Mouse (Mus musculus) heart, adult 11 months (tissue): ENCODE data around the gene Hmga2.

Experiments used
- DNase-seq: peaks from one replicate; pipeline ENCODE4 v3.0.0; 2022

The Hmga2 gene

GRCm38 (mm10) chr10:120422820-120423219, 53.4 kb downstream of the Hmga2 start:
- no peak for DNase-seq

DNA sequence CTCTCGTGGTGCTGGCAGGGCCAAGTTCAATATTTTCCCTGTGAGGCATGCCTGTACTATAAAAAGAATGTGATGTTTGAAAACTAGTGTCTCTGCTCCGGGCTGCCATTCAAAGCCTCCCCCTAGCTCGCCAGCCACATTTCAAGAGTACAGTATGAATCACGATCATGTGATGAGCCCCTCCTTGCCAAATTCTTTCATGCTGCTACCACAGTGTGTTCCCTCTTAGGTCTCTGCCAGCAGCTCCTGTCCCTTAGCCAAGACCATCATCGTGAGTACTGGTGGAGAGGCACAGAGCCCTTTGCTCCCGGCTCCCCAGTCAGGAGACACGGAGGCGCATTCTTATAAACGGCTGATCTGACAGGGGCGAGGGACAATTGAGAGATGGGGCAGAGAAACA, 54.2 kb downstream of the Hmga2 start:
- peak; percentile 99 for DNase-seq

GRCm38 (mm10) chr10:120420971-120421629, 55.2 kb downstream of the Hmga2 start:
- DNase-seq = peak; percentile 64

GRCm38 (mm10) chr10:120418738-120419523, 57.3 kb downstream of the Hmga2 start:
- DNase-seq = peak; percentile 49

DNA sequence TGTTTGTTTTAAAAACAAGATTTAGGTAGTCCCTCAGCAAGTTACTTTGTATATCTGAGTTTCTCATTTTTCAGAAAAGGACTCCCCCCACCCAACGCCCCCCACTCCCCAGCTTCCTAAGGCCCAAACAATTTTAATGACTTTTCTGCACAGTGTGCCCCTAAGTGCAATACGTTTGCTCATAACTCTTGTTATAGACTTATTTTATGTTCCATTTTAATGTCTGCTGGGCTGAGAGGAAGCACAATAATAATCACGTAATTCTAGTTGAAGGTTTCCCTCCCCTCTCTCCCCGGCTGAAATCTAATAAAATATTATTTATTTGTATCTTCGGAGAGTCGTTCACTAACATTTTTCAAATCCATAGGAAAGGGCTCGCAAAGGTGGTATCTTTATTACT, 58.1 kb downstream of the Hmga2 start:
- no peak for DNase-seq

GRCm38 (mm10) chr10:120417488-120418118, 58.7 kb downstream of the Hmga2 start:
- no peak for DNase-seq

DNA sequence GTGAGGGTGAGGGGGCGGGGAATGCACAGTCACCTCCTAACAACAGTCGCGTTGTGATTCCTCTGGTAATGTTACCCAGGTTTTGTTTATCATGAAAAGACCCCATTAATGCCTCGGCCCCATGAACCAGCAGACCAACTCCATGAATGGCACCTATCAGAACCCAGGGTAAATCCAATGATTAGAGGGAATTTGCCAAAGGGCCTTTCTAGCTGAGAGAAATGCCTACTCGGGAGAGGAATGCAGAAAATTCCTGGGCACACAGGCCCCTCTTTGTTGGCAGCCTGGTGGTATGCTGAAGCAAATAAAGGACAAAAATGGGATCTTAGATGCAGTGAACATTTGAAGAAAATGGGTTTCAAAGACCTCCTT, 59.2 kb downstream of the Hmga2 start:
- DNase-seq = peak; percentile 57

DNA sequence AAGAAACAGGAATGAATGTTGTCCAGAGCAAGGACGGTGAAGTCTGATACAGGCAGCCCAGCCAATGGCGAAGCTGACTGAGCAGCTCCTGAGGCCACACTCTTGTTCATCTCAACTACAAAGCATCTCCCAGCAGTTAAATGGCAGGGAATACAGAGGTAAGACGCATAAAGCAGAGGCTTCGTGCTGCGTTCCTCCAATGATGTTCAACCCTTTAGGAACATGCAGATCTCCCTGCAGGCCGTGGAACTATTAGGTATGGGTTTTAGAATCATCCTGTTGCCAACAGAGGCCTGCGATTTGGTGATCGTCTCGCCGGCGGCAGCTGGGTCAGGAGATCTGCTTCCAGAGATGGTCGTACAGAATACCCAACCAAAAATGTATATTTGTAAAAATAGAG, 59.6 kb downstream of the Hmga2 start:
- DNase-seq = peak; percentile 61

DNA sequence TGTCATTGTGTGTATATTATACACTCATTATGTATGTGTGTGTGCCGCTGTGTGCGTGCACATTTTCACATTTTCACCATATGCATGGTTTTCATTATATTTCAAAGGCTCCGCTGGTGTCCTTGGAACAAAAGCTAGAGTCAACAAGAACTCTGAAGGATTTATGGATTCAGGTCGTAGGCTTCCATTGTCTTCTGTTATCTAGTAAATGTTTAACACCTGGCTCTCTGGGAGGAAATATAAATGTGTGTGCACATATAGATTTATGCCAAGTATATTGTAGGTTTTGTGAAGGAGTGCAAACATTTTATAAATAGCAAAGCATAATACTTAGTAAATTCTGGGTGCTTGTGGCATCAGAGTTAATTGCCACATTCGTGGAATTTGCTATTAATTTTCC, 64.1 kb downstream of the Hmga2 start:
- no peak for DNase-seq

DNA sequence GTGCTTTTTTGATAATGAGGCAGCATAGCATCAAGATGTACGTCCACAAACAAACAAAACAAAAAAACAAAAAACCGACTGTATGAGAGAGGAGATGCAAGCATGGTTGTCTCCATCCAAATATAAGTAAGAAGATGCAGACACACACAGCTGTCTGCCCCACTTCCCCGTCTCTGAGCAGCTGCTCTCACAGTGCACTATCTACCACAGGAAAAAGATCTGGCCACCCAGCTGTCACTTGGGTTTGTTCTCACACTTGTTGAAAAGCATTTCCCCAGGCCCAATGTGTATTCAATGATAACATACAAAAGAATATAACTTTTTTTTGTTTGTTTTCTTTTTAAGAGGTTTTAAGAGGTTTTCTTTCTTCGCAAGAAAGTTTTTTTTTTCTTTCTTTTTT, 65.3 kb downstream of the Hmga2 start:
- peak; percentile 74 for DNase-seq

DNA sequence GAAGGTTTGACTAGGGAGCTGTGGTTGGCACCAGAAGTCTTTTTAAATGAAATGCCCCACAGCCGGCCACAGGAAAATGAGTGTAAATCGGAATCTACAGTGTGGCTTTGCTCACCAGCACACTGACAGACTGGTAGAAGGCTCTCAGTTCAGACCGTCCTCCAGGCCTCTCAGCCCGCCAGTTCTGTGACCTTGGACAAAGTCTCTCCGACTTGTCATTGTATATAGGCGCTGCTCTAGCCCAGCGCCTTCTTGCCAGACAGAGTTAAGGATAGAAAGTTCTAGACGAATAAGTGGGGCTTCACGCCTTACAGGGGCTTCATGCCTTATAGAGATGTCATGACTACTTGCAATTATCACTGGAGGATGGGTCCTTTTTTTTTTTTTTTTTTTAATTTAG, 67.1 kb downstream of the Hmga2 start:
- DNase-seq = no peak

DNA sequence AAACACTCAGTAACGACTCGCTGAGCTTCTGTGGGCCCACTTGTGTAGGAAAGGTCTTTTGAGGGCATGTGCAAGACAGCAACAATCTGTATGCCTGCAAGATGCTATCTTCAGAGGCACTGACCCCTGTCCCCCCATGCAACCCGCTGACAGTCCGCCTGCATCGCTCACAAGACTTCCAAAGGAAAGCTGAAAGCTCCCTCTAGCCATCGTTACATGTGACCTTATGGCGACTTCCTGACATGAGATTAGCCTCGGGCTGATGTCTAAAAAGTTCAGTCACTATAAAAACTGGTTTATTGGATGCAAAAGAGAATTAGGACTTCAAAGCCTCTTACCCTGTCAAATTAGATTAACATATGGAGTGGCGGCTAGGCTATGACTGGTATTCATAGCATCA, 69.0 kb downstream of the Hmga2 start:
- peak; percentile 65 for DNase-seq

DNA sequence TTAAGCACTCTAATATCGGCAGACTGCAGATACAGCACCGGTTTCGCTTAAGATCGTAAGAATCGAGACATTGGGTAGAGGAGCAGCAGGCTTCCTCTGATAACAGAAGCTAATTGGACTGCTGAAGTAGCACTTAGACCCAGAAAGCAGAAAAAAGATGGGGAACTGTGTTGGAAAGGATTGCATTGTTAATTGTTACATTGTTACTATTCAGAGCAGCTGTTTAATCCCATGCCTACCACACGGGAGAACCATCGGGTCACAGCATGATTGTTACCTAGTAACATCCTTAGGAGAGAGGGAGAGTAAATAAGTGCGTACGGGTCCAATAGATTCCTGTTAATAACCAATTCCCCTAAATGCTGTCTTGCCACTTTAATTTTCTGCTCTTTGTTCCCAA, 70.2 kb downstream of the Hmga2 start:
- no peak for DNase-seq

GRCm38 (mm10) chr10:120405322-120405721, 70.9 kb downstream of the Hmga2 start:
- DNase-seq = no peak

- DNase-seq = no peak
These were observed 73.3 kb downstream of the Hmga2 start for GRCm38 (mm10) chr10:120402966-120403365.

GRCm38 (mm10) chr10:120401787-120402186, 74.5 kb downstream of the Hmga2 start:
- DNase-seq = no peak

- DNase-seq = no peak
These were observed 76.3 kb downstream of the Hmga2 start for GRCm38 (mm10) chr10:120399846-120400510.

- DNase-seq = no peak
These were observed 77.5 kb downstream of the Hmga2 start for GRCm38 (mm10) chr10:120398745-120399144.

DNA sequence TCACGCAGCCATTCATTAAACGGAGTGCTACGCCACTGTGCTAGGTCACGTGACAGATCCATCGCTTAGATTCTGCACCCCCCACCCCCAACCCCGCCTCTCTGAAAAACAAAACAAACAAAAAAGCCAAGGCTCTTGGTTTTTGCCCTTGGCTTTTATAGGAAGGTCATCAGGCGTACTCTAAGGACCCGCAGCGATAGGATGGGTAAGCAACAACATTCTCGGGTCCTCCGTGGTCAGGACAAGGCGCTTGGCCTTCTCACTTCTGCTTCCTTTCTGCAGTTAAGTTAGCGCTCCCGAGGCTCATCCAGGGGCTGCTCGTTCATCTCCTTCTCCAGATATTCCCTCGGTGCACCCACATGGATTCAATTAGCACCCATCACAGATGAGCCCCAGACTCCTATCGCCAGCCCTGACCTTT, 79.0 kb downstream of the Hmga2 start:
- no peak for DNase-seq

DNA sequence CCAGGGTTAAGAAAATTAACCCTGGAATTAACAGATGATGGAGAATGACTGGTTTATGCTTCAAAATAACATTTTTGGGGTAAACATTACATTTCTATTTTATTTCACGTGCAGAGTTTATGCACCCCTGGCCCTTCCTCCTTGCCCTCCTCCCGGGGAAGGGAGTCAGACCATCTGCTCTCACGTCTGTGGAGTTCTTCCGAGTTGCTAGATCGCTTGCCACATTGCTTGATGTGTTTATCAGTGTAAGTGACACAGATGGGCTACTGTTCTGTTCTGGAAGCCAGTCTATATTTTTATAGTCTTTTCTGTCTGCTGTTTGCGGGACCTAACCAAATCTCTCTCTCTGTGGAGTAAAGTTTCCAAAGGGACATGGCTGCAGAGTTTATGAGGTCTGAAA, 80.7 kb downstream of the Hmga2 start:
- peak; percentile 19 for DNase-seq

DNA sequence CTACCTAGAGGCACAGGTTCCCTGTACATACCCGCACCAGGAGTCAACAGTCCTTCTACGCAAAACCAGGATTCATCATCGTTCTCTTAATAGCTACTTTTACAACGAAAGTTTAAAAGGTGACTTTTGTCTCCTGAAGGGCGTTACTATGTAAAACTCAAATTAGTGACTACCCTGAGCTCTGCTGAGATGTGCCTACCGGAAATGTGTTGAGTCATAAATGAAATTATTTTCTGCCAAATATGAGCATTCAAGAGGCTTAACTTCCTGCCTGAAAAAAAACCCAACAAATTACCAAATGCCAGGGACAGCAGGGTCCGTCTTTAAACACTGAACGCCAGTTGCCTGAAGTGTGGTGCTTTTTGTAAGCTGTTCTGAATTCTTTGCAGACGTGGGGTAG, 81.5 kb downstream of the Hmga2 start:
- peak; percentile 71 for DNase-seq

DNA sequence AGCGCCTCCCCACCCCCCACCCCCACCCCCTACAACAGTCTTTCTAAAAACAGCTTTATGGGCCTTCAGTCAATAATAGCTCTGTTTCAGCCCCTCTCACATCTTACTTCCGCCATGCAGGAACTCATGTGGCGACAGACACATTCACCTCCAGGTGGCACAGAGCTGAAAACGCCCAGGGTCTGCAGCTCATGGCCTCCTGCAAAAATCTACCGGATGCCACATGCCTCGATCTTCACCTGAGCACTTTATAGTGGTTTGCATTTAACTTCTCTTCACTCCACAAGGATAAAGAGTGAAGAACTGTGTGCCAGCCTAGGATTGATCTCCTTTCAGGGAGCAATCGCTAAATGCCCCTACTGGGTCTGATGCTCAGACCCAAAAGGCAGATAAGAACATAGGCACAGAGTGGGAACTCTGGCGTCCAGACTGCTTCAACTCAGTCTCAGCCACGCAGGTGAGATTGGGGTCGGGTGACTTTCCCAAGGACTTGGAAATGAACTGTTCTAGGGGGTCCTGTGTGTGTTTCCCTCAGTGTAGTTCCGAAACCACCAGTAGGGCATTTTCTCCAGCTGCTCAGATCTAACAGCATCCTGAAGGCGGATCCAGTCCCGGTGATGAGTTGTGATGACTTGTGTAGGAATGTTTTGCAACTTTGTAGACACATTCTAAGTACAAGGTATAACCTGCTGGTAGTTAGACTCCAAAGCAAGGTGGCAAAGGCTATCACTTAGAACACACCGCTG, 84.1 kb downstream of the Hmga2 start:
- DNase-seq = peak; percentile 41
